ENCODE assay signal across 9 mouse cellular contexts in the genomic region with DNA sequence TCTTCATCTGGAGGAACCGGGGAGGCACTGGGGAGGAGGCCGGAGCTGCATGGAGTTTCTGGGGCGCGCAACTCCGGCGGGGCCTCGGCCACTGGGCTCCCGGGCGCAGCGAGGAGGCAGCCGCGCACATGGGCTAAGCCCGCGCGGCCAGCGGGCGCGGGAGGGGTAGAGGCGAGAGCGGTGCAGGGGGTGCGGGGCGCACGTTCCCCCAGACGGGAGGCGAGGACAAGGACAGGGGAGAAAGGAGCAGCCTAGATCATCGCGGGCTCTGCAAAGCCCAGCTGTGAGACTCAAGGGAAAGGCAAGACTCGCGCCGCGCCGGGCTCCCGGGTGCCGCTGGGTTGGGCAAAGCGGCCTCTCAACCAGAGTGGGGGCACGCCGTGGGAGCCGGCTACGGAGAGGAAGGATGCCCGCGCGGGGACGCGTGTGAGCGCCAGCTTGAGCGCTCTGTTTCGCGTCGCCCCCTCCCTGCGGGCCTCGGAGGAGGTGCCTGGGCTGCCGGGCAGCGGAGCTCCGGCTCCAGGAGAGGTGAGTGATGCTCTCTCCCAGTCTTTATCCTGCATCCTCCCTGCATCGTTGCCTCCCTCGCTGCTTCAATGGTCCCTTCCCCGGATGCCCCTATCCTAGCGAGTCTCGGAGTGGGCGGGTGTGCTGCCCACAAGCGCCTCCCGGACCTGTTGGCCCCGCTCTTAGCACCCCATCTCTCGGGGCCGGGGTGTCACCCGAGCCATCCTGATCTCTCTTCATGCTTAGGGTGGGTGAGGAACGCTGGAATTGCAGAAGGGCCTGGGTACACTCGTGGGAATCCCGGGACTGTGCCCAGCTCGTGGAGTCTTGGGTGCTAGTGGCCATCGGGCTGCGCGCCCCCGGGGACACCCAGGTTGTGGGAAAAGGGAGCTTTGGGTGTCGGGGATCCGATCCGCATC.
DNase-seq lines count a peak whose midpoint lies in the region; ATAC-seq and TF ChIP-seq lines count a peak whose summit lies in the region.
"Had no signal": no experiment of that assay in that cellular context is flagged by ENCODE, and none has a peak within 500 bp of the region (broad histone marks: within the 10 kb centered on the region; RNA-seq: fewer than 3 reads in every experiment).

No protein-coding gene starts in this region.

- H3K4me1 ChIP-seq in lung, embryonic 14.5 days (ENCODE audit: insufficient read depth), result no peaks in the 10 kb centered on the region
- H3K4me1 ChIP-seq in hindbrain, embryonic 11.5 days (replicated peaks; ENCODE audit: control insufficient read depth, insufficient read depth, low read length), result peaks cover 3% of the 10 kb centered on the region; the same call in 1 of the 2 replicates
- peaks cover 20% of the 10 kb centered on the region for H3K4me1 ChIP-seq in limb, embryonic 12.5 days (replicated peaks)

- peak overlapping the region; percentile 35 for H3K9ac ChIP-seq in lung, embryonic 14.5 days
- H3K9ac ChIP-seq in hindbrain, embryonic 11.5 days (ENCODE audit: low read depth, low read length), result peak overlapping the region; percentile 62
- H3K9ac ChIP-seq in limb, embryonic 12.5 days (replicated peaks), result peak overlapping the region; percentile 55

- peaks cover 49% of the 10 kb centered on the region for H3K27me3 ChIP-seq in lung, embryonic 14.5 days (ENCODE audit: insufficient read depth, low read length)
- H3K27me3 ChIP-seq in hindbrain, embryonic 11.5 days (ENCODE audit: control insufficient read depth, insufficient read depth, low read length), result peaks cover 31% of the 10 kb centered on the region
- peaks cover 84% of the 10 kb centered on the region for H3K27me3 ChIP-seq in limb, embryonic 12.5 days

- peak; percentile 40 for DNase-seq in lung, embryonic 14.5 days
- DNase-seq in lung, adult 18-20 months, result no peak
- peak; percentile 75 to 79 for DNase-seq in cerebellum, postnatal 25 days
- peak; percentile 66 for DNase-seq in hindbrain, embryonic 11.5 days (ENCODE audit: low spot score)
- peak; percentile 73 for DNase-seq in right cerebral cortex, postnatal 14 days
- no peak for DNase-seq in urinary bladder, postnatal 14 days (ENCODE audit: low spot score)
- no peak for DNase-seq in testis, postnatal 14 days (ENCODE audit: low spot score)

- ATAC-seq in lung, embryonic 14.5 days (ENCODE audit: insufficient read depth), result peak; percentile 62; the same call in 1 of the 2 replicates
- peak; percentile 75 for ATAC-seq in hindbrain, embryonic 11.5 days (ENCODE audit: low FRiP score)
- peak; percentile 69; the same call in 1 of the 2 replicates for ATAC-seq in limb, embryonic 12.5 days (ENCODE audit: insufficient number of reproducible peaks, insufficient read depth, low FRiP score, low TSS enrichment, low read depth)

- H3K4me3 ChIP-seq in lung, embryonic 14.5 days (ENCODE audit: low read depth, low read length), result peak overlapping the region; percentile 38
- H3K4me3 ChIP-seq in hindbrain, embryonic 11.5 days (ENCODE audit: low read depth, low read length), result peak overlapping the region; percentile 54
- H3K4me3 ChIP-seq in limb, embryonic 12.5 days (replicated peaks), result peak overlapping the region; percentile 48

- WGBS in lung, embryonic 14.5 days, result under 1% methylated on average over 68 of the region's 77 CpGs
- 1% methylated on average over 77 of the region's 77 CpGs for WGBS in hindbrain, embryonic 11.5 days
- WGBS in limb, embryonic 12.5 days, result under 1% methylated on average over 68 of the region's 77 CpGs

- peak overlapping the region; percentile 67 for H3K4me2 ChIP-seq in lung, embryonic 14.5 days
- peak overlapping the region; percentile 99 for H3K4me2 ChIP-seq in hindbrain, embryonic 11.5 days (replicated peaks; ENCODE audit: low read depth, low read length)
- H3K4me2 ChIP-seq in limb, embryonic 12.5 days, result peak overlapping the region; percentile 98

- H3K27ac ChIP-seq in lung, embryonic 14.5 days (ENCODE audit: low read depth), result no peak overlapping the region
- H3K27ac ChIP-seq in hindbrain, embryonic 11.5 days (ENCODE audit: low read depth, low read length), result no peak overlapping the region
- no peak overlapping the region for H3K27ac ChIP-seq in limb, embryonic 12.5 days
- H3K27ac ChIP-seq: macrophage had no signal

- TF ChIP-seq CTCF in lung, embryonic 14.5 days (IDR thresholded peaks at IDR 0.05; ENCODE audit: low read depth), result no peak

- no peaks in the 10 kb centered on the region for H3K9me3 ChIP-seq in lung, embryonic 14.5 days (ENCODE audit: low read depth, low read length)
- no peaks in the 10 kb centered on the region for H3K9me3 ChIP-seq in hindbrain, embryonic 11.5 days (ENCODE audit: control insufficient read depth, low read length)
- H3K9me3 ChIP-seq in limb, embryonic 12.5 days, result no peaks in the 10 kb centered on the region

- no peaks in the 10 kb centered on the region for H3K36me3 ChIP-seq in lung, embryonic 14.5 days (ENCODE audit: insufficient read depth)
- no peaks in the 10 kb centered on the region for H3K36me3 ChIP-seq in hindbrain, embryonic 11.5 days (ENCODE audit: control insufficient read depth, insufficient read depth, low read length)
- H3K36me3 ChIP-seq in limb, embryonic 12.5 days, result no peaks in the 10 kb centered on the region

Comparison
In these comparisons a context has a peak if more than half of its experiments do, and no peak if none do; other contexts are left out.
1. DNase-seq: peak in lung, embryonic 14.5 days (single experiment), cerebellum, postnatal 25 days (2 of 2), hindbrain, embryonic 11.5 days (single experiment) and right cerebral cortex, postnatal 14 days (single experiment); none in lung, adult 18-20 months (0 of 2), urinary bladder, postnatal 14 days (single experiment) and testis, postnatal 14 days (single experiment).
2. Peak in every context shown above with its lines, with median percentiles within 50 percentile points of each other: ATAC-seq, H3K4me2 ChIP-seq, H3K4me3 ChIP-seq and H3K9ac ChIP-seq.